Mouse (Mus musculus) forebrain, embryonic 14.5 days (tissue): ENCODE measurements around the gene Fmn2. TPM values are rescaled to one million over a fixed set of nuclear protein-coding genes. Genes with fewer than 3 reads are reported as not detected.

ENCODE experiments used
- ATAC-seq: fragments of 200-750 bp; cut with Nextera tagmentation; 2 replicates; pipeline ENCODE4 v1.8.0; 2017; ENCODE audit warnings: mild to moderate bottlenecking, moderate library complexity
- DNase-seq: peaks from one replicate; pipeline ENCODE4 v3.0.0-alpha.2; 2015; ENCODE audit warnings: low spot score
- H3K27ac ChIP-seq: fragments of 300-500 bp; sonication (generic); 2 replicates; pipeline ENCODE4 v1.5.1; 2014; ENCODE audit warnings: low read depth, mild to moderate bottlenecking, control low read depth, low read length, moderate library complexity
- H3K27me3 ChIP-seq: fragments of 300-500 bp; sonication (generic); replicated peaks from 2 replicates; pipeline ENCODE4 v1.6.1; 2014; ENCODE audit warnings: low read length, control low read depth, mixed read lengths; ENCODE audit not compliant: control insufficient read depth, insufficient read depth
- H3K36me3 ChIP-seq: fragments of 300-500 bp; sonication (generic); 2 replicates; pipeline ENCODE4 v1.6.1; 2014; ENCODE audit warnings: low read length, control low read depth; ENCODE audit not compliant: control insufficient read depth, insufficient read depth
- H3K4me1 ChIP-seq: fragments of 300-500 bp; sonication (generic); 2 replicates; pipeline ENCODE4 v1.6.1; 2014; ENCODE audit warnings: antibody characterized with exemption, low read length, control low read depth; ENCODE audit not compliant: control insufficient read depth, insufficient read depth
- H3K4me2 ChIP-seq: fragments of 300-500 bp; sonication (generic); 2 replicates; pipeline ENCODE4 v1.6.1; 2014; ENCODE audit warnings: mild to moderate bottlenecking, control low read depth, low read length
- H3K4me3 ChIP-seq: fragments of 300-500 bp; sonication (generic); 2 replicates; pipeline ENCODE4 v1.5.1; 2014; ENCODE audit warnings: low read depth, low read length, control low read depth
- H3K9ac ChIP-seq: fragments of 300-500 bp; sonication (generic); 2 replicates; pipeline ENCODE4 v1.6.1; 2014; ENCODE audit warnings: mild to moderate bottlenecking, low read length, control low read depth, moderate library complexity
- H3K9me3 ChIP-seq: fragments of 300-500 bp; sonication (generic); replicated peaks from 2 replicates; pipeline ENCODE4 v1.6.1; 2016; ENCODE audit warnings: low read length, control low read depth, mixed read lengths; ENCODE audit not compliant: control insufficient read depth
- WGBS: fragments of 180-500 bp; shearing (Covaris S2); extraction: QIAGEN DNeasy Blood & Tissue Kit; methylation state at CpG from one replicate; pipeline ENCODE4 v1.1.7; 2014; 5-methylcytosine and 5-hydroxymethylcytosine counted together
- polyA plus RNA-seq: library from polyadenylated mRNA; unstranded; fragments of >200 nt; fragmentation: Nextera tagmentation; extraction: Ambion mirVana; gene quantifications from 2 replicates; pipeline ENCODE4 v1.2.1, GENCODE M21; 2014

Gene Fmn2
- polyA plus RNA-seq, 1 experiment from 2014 or later = 5.0 TPM

DNA sequence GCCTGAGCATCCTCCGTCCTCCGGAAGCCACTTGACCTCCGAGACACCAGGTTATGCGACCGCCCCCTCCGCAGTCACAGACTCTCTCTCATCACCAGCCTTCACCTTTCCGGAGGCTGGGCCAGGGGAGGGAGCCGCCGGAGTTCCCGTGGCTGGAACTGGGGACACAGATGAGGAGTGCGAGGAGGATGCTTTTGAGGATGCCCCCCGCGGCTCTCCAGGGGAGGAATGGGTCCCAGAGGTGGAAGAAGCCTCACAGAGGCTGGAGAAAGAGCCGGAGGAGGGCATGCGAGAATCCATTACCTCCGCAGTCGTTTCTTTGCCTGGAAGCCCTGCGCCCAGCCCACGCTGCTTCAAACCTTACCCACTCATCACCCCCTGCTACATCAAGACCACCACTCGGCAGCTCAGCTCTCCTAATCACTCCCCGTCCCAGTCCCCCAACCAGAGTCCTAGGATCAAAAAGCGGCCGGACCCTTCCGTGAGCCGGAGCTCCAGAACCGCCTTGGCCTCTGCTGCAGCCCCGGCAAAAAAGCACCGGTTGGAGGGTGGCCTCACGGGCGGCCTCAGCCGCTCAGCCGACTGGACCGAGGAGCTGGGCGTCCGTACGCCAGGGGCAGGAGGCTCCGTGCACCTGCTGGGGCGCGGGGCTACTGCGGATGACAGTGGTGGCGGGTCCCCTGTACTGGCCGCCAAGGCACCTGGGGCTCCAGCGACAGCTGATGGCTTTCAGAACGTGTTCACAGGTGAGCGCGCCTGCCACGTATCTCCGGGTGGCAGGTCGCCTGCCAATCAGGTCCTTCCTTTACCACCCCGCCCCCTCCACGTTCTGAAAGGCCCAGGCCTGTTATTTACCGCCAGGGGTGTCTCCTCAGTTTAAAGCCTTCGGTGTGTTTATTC lies 1.5 kb downstream of the Fmn2 start:
- Histone ChIP-seq H3K4me1 (peaks cover 22% of the 10 kb centered on the region), H3K36me3 (no peaks in the 10 kb centered on the region), H3K27ac (peak overlapping the region; percentile 87), H3K4me3 (peak overlapping the region; percentile 83), H3K4me2 (peak overlapping the region; percentile 97), H3K27me3 (no peaks in the 10 kb centered on the region), H3K9ac (peak overlapping the region; percentile 91), H3K9me3 (no peaks in the 10 kb centered on the region)
- ATAC-seq = peak; percentile 50
- WGBS = under 1% methylated on average over 52 of the region's 53 CpGs
- DNase-seq = peak; percentile 76

DNA sequence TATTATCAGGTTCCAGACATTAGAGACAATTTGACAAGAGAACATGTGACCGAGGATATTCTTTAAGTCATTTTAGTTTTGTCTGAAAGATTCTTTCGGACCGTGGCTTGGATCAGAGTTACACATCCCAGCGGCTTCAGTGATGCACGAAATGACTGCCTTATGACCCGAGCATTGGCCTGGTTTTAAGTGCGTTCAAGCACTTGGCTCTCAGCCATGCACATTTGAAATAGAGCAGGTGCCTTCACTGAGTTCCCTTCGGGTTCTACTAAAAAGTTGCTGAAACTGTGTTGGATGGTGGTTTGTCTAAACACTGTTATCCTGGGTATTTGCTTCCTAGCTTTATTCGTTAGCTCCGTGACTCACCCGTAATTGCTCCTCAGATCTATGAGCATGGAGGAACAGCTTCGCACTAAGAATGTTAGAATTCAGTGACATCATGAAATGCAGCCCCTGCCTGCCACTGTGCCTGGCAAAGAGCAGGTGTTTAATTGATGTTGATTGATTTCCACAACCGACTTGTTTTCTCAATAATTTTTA lies 7.0 kb downstream of the Fmn2 start:
- H3K4me2 ChIP-seq = no peak overlapping the region
- H3K36me3 ChIP-seq = peaks cover 2% of the 10 kb centered on the region; the same call in 1 of the 2 replicates
- no peak overlapping the region for H3K4me3 ChIP-seq
- peak; percentile 16; the same call in 1 of the 2 replicates for ATAC-seq
- DNase-seq = no peak
- no peak overlapping the region for H3K9ac ChIP-seq
- 55% methylated on average over 13 of the region's 13 CpGs for WGBS
- H3K9me3 ChIP-seq = no peaks in the 10 kb centered on the region
- no peaks in the 10 kb centered on the region for H3K27me3 ChIP-seq
- H3K27ac ChIP-seq = no peak overlapping the region
- peaks cover 22% of the 10 kb centered on the region for H3K4me1 ChIP-seq

DNA sequence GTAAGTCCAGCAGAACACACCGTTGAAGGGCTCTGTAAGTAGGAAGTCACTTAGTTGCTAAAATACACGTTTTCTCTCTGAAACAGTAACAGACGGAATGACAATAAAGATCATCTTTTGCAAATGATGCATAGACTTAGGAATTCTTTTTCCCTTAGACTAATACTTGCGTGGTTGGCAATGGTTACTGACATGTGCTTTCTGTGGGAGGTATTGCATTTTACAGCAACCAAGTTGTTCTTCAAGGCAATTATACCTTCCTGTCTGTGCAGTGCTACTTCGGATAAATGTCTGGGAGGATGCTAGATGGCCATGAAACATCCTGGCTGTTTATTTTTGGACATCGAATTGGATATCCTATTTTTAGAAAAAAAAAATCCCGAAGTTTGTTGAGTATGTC lies 11.8 kb downstream of the Fmn2 start:
- ATAC-seq (no peak), DNase-seq (no peak)
- Histone ChIP-seq H3K4me2 (no peak overlapping the region), H3K9ac (no peak overlapping the region), H3K4me1 (no peaks in the 10 kb centered on the region), H3K27me3 (no peaks in the 10 kb centered on the region), H3K36me3 (peaks cover 2% of the 10 kb centered on the region; the same call in 1 of the 2 replicates), H3K27ac (no peak overlapping the region), H3K4me3 (no peak overlapping the region), H3K9me3 (no peaks in the 10 kb centered on the region)
- WGBS = 90% methylated on average over 7 of the region's 7 CpGs

DNA sequence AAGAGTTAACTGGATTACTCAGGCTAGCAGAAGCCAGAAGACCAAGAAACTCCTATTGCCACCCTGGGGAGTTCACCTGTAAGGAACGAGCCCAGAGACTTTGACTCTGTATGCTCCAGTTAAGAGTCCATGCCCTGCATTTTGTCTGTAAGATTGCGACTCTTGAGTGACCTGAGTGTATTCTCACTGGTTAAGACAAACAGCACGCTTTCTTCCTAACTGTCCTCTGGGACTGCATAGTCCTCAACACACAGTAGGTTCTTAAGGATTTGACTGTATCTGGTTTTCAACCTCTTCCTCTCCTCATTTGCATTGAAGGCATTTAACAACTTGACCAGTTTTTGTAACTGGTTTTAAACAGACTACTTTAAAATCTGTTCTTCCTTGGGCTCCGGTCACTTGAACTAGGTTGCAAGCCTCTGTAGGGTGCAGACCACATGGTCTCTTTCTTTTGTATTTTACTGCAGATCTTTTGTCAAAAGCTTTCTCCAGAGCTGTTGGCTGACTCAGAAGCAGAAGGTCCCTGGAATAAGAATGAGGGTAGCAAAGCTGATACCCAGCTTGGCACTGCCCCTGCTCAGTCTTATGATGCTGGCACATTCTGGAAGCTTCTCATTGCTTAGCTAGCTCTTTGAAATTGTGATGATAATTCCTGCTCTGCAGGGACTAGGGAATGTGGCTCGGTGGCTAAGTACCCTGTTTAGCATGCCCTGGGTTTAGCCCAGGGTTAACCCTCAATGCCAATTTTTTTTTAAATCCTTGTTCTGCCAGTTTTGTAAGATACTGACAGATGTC lies 20.5 kb downstream of the Fmn2 start:
- Histone ChIP-seq H3K9me3 (no peaks in the 10 kb centered on the region), H3K9ac (no peak overlapping the region), H3K27ac (no peak overlapping the region), H3K4me2 (no peak overlapping the region), H3K4me3 (no peak overlapping the region), H3K27me3 (no peaks in the 10 kb centered on the region), H3K36me3 (no peaks in the 10 kb centered on the region), H3K4me1 (0 out of 2 replicates have a peak, but pooled peaks cover 5% of the 10 kb centered on the region)
- 61% methylated on average over 5 of the region's 5 CpGs for whole genome bisulfite sequencing
- peak; percentile 33 for DNase-seq
- peak; percentile 28; the same call in 1 of the 2 replicates for ATAC-seq

DNA sequence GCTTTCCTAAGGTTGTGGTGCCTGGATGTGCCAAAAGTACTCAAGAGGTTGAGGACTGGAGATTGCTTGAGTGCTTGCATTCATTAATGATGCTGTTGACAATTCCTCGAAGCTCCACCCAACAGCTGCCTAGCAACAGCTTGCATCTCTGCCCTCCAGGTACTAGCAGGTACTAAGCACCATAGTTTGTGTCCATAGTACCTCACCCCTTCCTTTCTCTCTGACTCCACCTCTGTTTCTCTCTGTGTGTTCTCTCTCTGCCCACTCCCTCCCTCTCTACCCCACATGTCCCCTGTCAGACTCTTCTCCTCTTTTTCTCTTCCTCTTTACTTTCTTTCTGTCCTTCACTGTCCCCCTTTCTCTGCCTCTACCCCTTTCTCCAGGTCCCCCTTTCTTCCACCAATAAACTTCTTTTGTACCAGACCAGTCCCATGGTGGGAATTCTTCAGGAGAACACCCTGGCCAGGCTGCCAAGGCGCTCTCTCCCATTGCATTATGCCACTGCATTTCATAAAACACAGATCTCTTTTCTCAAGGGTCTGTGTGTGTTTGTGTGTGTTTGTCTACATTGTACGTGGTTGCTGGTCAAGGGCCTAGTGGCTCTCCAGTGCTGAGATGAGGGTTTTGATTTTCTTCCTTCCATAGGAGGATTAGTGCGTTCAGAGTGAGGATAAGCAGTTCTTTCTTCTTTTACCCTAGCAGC lies 21.3 kb downstream of the Fmn2 start:
- Histone ChIP-seq H3K36me3 (no peaks in the 10 kb centered on the region), H3K4me1 (0 out of 2 replicates have a peak, but pooled peaks cover 5% of the 10 kb centered on the region), H3K4me3 (no peak overlapping the region), H3K9ac (no peak overlapping the region), H3K9me3 (no peaks in the 10 kb centered on the region), H3K27me3 (no peaks in the 10 kb centered on the region), H3K4me2 (no peak overlapping the region), H3K27ac (no peak overlapping the region; the same call in 1 of the 2 replicates)
- no peak for DNase-seq
- ATAC-seq = 0 out of 2 replicates have a peak, but pooled peaks have one; percentile 21
- 59% methylated on average over 4 of the region's 4 CpGs for WGBS

DNA sequence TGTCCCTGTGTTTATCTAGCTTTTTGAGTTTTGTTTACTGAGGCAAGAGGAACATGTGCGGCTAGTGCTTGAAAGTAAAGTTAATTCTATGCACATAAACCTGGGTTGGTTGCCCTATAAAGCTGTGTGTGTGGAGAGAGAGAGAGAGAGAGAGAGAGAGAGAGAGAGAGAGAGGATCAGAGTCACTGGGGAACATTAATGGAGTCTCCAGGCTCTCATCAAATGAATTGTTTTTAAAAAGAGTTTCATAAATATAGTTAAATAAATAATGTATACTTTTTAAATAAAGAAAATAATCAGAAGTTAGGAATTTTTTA lies 21.8 kb downstream of the Fmn2 start:
- Histone ChIP-seq H3K27ac (no peak overlapping the region), H3K4me3 (no peak overlapping the region), H3K36me3 (no peaks in the 10 kb centered on the region), H3K27me3 (no peaks in the 10 kb centered on the region), H3K4me1 (0 out of 2 replicates have a peak, but pooled peaks cover 5% of the 10 kb centered on the region), H3K9me3 (no peaks in the 10 kb centered on the region), H3K9ac (no peak overlapping the region), H3K4me2 (no peak overlapping the region)
- 38% methylated on average over 1 of the region's 1 CpGs for WGBS
- no peak for DNase-seq
- ATAC-seq = no peak

DNA sequence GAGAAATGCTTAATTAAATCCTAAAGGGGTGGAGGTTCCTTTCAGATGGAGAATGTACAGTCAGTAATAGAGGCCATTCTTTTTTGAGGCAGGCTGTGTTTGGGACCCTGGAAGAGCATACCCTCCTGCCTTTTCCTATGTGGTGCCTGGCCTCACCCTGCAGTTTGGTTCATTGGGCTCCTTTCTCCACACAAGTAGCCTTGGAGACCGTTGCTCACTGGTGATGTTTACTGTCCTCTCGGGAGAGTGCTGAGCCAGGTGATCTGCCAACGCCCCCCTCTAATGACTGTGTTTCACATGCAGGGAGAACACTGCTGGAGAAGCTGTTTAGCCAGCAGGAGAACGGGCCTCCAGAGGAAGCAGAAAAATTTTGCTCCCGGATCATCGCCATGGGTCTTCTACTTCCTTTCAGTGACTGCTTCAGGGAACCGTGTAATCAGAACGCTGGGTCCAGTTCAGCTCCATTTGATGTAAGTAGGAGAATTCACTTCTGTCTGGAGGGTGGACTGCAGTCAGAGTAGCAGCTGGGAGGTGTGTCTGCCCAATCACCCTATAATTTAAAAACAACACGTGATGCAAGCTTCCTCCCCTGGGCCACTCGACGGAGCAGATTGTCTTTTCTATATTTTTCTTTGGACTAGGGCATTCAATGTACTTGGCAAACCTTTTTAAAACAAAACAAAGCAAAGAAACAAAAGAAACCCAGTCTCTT lies 35.3 kb downstream of the Fmn2 start:
- no peak overlapping the region for H3K4me2 ChIP-seq
- WGBS = 29% methylated on average over 11 of the region's 11 CpGs

DNA sequence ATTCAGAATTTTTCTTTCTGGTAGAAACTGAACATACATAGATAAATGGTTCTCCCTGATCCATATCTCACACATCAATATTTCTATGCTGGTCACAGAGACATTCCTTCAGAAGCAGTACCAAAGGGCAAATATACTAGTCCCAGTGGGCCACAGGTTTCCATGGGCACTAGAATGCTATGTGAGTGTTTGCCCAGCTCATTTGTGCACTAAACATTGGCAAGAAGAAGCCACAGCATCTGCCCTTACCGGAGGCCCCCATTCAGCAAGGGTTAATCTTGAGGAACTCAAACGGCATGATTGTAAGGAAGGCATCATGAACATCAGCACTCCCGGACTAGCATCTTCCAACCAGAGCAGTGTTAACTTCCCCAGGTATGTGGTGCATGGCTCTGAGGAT lies 35.9 kb downstream of the Fmn2 start:
- Histone ChIP-seq H3K9ac (no peak overlapping the region), H3K27ac (no peak overlapping the region), H3K4me3 (no peak overlapping the region), H3K4me2 (no peak overlapping the region), H3K9me3 (no peaks in the 10 kb centered on the region), H3K4me1 (peaks cover 9% of the 10 kb centered on the region), H3K27me3 (no peaks in the 10 kb centered on the region), H3K36me3 (no peaks in the 10 kb centered on the region)
- ATAC-seq = peak; percentile 40; the same call in 1 of the 2 replicates
- 36% methylated on average over 3 of the region's 3 CpGs for WGBS
- peak; percentile 17 for DNase-seq

More for the DNA sequence above, 35.3 kb downstream of the Fmn2 start:
- Histone ChIP-seq H3K9ac (no peak overlapping the region), H3K36me3 (no peaks in the 10 kb centered on the region), H3K4me3 (no peak overlapping the region), H3K27me3 (no peaks in the 10 kb centered on the region), H3K27ac (no peak overlapping the region), H3K4me1 (peaks cover 9% of the 10 kb centered on the region), H3K9me3 (no peaks in the 10 kb centered on the region)
- peak; percentile 80 for ATAC-seq
- DNase-seq = peak; percentile 34
